Mouse (Mus musculus) heart, postnatal 0 days (tissue): ENCODE results near the gene Adam1a. TPM values are rescaled to one million over a fixed set of nuclear protein-coding genes. Genes with fewer than 3 reads are reported as not detected.
"Not testable (repeated sequence)": the region's sequence is repeated elsewhere in the genome, so short reads cannot be mapped to it uniquely, and the experiment has no call there.

Experiments
- ATAC-seq: fragments of 200-750 bp; cut with Nextera tagmentation; 2 replicates; pipeline ENCODE4 v1.8.0; 2017; ENCODE audit warnings: low read depth, moderate number of reproducible peaks, moderate library complexity; ENCODE audit not compliant: insufficient read depth
- DNase-seq: peaks from one replicate; pipeline ENCODE4 v3.0.0-alpha.2; 2016; ENCODE audit warnings: low spot score
- H3K27ac ChIP-seq: fragments of 300-500 bp; sonication (generic); 2 replicates; pipeline ENCODE4 v1.5.1; 2014; ENCODE audit warnings: low read depth, mild to moderate bottlenecking
- H3K27me3 ChIP-seq: fragments of 300-500 bp; sonication (generic); 2 replicates; pipeline ENCODE4 v1.6.1; 2014; ENCODE audit warnings: low read length, mixed read lengths; ENCODE audit not compliant: control insufficient read depth, insufficient read depth
- H3K36me3 ChIP-seq: fragments of 300-500 bp; sonication (generic); replicated peaks from 2 replicates; pipeline ENCODE4 v1.6.1; 2014; ENCODE audit warnings: low read length, mixed read lengths; ENCODE audit not compliant: control insufficient read depth, insufficient read depth
- H3K4me1 ChIP-seq: fragments of 300-500 bp; sonication (generic); 2 replicates; pipeline ENCODE4 v1.6.1; 2014; ENCODE audit warnings: antibody characterized with exemption; ENCODE audit not compliant: control insufficient read depth, insufficient read depth
- H3K4me2 ChIP-seq: fragments of 300-500 bp; sonication (generic); 2 replicates; pipeline ENCODE4 v1.6.1; 2014; ENCODE audit warnings: low read depth, mild to moderate bottlenecking, low read length, moderate library complexity
- H3K4me3 ChIP-seq: fragments of 300-500 bp; sonication (generic); 2 replicates; pipeline ENCODE4 v1.5.1; 2014; ENCODE audit warnings: low read depth, low read length
- H3K9ac ChIP-seq: fragments of 300-500 bp; sonication (generic); replicated peaks from 2 replicates; pipeline ENCODE4 v1.6.1; 2014; ENCODE audit warnings: low read depth, low read length, mixed read lengths
- H3K9me3 ChIP-seq: fragments of 300-500 bp; sonication (generic); replicated peaks from 2 replicates; pipeline ENCODE4 v1.6.1; 2016; ENCODE audit warnings: low read length; ENCODE audit not compliant: control insufficient read depth
- CTCF ChIP-seq: IDR thresholded peaks from 2 replicates; pipeline ENCODE4 v1.5.1; 2016; ENCODE audit warnings: antibody characterized with exemption, control low read depth, low read depth
- EP300 ChIP-seq: IDR thresholded peaks from 2 replicates; pipeline ENCODE4 v1.6.1; 2016; ENCODE audit warnings: antibody characterized with exemption, low read depth
- WGBS: fragments of 180-500 bp; shearing (Covaris S2); extraction: QIAGEN DNeasy Blood & Tissue Kit; methylation state at CpG from one replicate; pipeline ENCODE4 v1.1.7; 2014; 5-methylcytosine and 5-hydroxymethylcytosine counted together
- polyA plus RNA-seq: library from polyadenylated mRNA; unstranded; fragments of >200 nt; fragmentation: Nextera tagmentation; extraction: Ambion mirVana; gene quantifications from 2 replicates; pipeline ENCODE4 v1.2.1, GENCODE M21; 2015
- total RNA-seq: library from RNA; depleted of rRNA; stranded (reverse); fragments of >200 nt; gene quantifications from 2 replicates; pipeline ENCODE4 v1.2.3, GENCODE M21; 2014; ENCODE audit warnings: low replicate concordance

Adam1a gene
- total and polyA plus RNA-seq, 2 experiments from 2014 or later, result 0.44 to 4.1 TPM

DNA sequence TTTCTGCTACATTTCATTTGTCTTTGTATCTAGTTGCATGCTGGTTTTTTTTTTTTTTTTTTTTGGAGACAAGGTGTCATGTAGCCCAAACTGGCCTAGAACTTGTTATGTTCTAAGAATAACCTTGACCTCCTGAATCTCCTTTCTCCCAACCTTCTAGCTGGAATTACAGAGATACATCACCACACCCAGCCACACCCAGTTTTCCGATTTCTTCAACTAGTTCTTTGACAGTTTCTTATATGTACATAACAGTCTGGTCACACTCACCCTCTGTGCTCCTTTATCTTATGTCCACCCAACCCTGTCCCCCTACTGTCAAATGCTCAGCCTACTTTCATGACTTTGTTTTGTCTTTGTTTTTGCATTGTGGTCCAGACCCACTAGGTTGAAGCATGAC lies 38.4 kb downstream of the Adam1a start:
- DNase-seq (no peak), ATAC-seq (no peak)
- Histone ChIP-seq H3K9ac (no peak overlapping the region), H3K27ac (no peak overlapping the region), H3K4me3 (no peak overlapping the region), H3K27me3 (no peaks in the 10 kb centered on the region), H3K4me1 (peaks cover 5% of the 10 kb centered on the region; the same call in 1 of the 2 replicates), H3K36me3 (no peaks in the 10 kb centered on the region), H3K4me2 (no peak overlapping the region), H3K9me3 (no peaks in the 10 kb centered on the region)
- WGBS, result 93% methylated on average over 1 of the region's 1 CpGs
- no peak for TF ChIP-seq EP300
- TF ChIP-seq CTCF, result no peak

DNA sequence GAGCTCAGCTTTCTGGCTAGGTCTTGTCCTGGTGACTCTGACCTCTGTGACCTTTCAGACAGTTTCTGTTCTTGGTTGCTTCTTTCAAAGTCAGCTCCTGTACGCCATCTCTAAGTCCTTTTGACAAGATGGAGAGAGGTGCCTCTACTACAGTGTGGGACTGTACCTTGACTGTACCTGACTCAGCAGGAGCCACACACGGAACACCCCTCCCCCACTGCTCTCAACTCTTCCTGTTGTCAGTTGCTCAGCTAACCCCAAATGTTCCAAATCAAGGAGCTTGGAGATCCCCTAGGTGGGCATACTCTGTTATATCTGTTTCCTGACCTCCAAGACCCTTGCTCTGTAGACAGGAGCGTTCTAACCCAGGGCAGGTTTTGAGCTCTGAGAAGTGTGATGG lies 42.1 kb downstream of the Adam1a start, which contains the start of gene Adam1b:
Adam1b (minus strand) TSS at position 205 of the 400 bp plus-strand sequence.
- H3K27ac ChIP-seq, result no peak within 1 kb of the TSS
- H3K9ac ChIP-seq, result no peak within 1 kb of the TSS
- H3K36me3 ChIP-seq, result no peaks in the 10 kb centered on the region
- H3K4me3 ChIP-seq, result no peak within 1 kb of the TSS
- ATAC-seq (no peak), DNase-seq (no peak)
- WGBS, result 72% methylated on average over 3 of the region's 3 CpGs
- peaks cover 5% of the 10 kb centered on the region; the same call in 1 of the 2 replicates for H3K4me1 ChIP-seq
- H3K27me3 ChIP-seq, result no peaks in the 10 kb centered on the region
- TF ChIP-seq CTCF (no peak), EP300 (no peak)
- no peak within 1 kb of the TSS for H3K4me2 ChIP-seq
- H3K9me3 ChIP-seq, result no peaks in the 10 kb centered on the region

DNA sequence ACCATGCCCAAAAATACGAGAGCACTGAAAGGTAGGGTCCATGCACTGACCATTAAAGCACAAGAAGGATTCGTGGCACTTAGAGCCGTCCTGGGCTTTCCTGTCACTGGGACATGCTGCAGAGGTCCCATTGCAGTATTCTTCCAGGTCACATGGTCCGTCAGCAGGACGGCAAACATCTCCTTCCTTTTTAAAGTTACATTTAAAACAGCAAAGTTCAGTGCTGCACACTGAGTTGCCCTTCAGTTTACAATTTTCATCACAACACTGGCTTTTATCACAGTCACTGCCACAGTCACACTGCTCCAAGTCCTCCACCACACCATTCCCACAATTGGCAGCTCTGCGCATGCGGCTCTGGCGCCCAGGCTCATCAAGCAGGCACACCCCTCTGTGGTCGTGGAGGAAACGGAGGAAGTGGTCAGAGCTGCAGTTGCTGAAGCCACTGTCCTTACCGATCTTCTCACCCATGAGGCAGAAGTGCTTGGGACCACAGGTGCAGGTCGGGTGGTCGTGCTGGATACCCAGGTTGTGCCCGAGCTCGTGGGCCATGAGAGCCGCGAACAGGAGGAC lies 43.8 kb downstream of the Adam1a start:
- WGBS, result 59% methylated on average over 10 of the region's 17 CpGs
- H3K4me1 ChIP-seq, H3K9ac ChIP-seq, H3K4me3 ChIP-seq, H3K27ac ChIP-seq, ATAC-seq, H3K9me3 ChIP-seq, H3K4me2 ChIP-seq, H3K27me3 ChIP-seq, H3K36me3 ChIP-seq, DNase-seq: not testable (repeated sequence)

DNA sequence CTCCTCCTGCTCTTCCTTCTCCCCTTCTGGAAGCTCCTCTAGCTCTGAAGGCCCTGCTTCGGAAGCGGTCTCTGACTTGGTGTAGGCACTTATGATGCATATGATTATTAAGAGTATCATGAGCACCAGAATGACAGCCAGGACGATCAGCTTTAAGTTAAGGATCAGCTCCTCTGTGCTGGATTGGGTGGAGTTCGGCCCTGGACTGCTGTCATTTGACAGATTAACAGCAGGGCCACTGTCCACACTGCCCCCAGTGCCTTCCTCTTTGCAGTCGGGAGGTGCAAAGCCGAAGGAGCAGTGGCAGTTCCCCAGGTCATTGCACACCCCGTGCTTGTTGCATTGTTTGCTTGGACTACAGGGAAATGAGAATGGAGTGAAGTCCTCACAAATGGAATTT lies 44.6 kb downstream of the Adam1a start:
- Histone ChIP-seq H3K9me3 (no peaks in the 10 kb centered on the region), H3K27ac (no peak overlapping the region), H3K27me3 (no peaks in the 10 kb centered on the region), H3K4me1 (no peaks in the 10 kb centered on the region), H3K4me2 (no peak overlapping the region), H3K36me3 (no peaks in the 10 kb centered on the region), H3K4me3 (no peak overlapping the region), H3K9ac (no peak overlapping the region)
- no peak for TF ChIP-seq EP300
- TF ChIP-seq CTCF, result no peak
- ATAC-seq (no peak), DNase-seq (no peak)
- WGBS, result 53% methylated on average over 7 of the region's 7 CpGs

DNA sequence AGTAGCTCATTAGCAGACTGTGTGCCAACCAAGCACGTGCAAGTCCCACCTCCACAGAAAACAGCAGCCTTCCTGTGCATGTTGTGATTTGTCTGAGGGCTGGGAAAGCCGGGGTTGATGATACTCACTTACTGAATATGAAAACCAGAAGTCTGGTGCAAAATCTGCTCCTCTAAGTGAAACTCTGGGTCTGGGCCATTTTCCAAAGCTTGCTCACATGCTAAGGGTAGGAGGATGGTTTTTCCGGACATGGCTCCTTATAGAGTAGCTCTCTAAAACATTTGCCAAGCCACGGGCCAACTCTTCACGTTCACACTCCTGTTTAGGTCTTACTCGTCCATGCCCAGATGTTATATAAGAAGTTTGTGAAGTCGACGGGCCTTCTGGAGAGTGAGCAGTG lies 52.0 kb downstream of the Adam1a start:
- Histone ChIP-seq H3K36me3 (no peaks in the 10 kb centered on the region), H3K27ac (no peak overlapping the region), H3K9me3 (no peaks in the 10 kb centered on the region), H3K9ac (no peak overlapping the region), H3K4me2 (no peak overlapping the region), H3K27me3 (no peaks in the 10 kb centered on the region), H3K4me3 (no peak overlapping the region), H3K4me1 (no peaks in the 10 kb centered on the region)
- 60% methylated on average over 8 of the region's 8 CpGs for WGBS
- ATAC-seq, result no peak
- no peak for DNase-seq
- TF ChIP-seq EP300, result no peak
- no peak for TF ChIP-seq CTCF

DNA sequence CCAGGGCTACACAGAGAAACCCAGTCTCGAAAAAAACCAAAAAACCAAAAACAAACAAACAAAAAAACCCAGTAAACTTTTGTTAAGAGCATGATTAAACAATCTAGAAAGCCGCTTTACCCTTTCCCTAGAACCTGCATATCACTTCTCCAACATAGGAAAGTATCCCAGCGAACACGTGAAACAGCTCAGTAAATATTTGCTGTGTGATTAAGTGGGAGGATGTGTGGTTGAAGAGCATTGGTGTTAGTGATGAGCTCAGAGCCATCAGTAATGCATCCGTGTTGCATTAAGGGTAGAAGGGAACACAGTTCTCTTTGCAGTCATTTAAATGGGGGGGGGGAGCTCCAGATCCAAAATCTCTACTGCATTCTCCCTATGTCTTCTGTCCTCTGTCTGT lies 60.5 kb downstream of the Adam1a start:
- no peak overlapping the region for H3K9ac ChIP-seq
- H3K4me2 ChIP-seq, result no peak overlapping the region
- no peak overlapping the region for H3K4me3 ChIP-seq
- no peaks in the 10 kb centered on the region for H3K27me3 ChIP-seq
- no peaks in the 10 kb centered on the region for H3K36me3 ChIP-seq
- DNase-seq (no peak), ATAC-seq (no peak)
- no peaks in the 10 kb centered on the region for H3K9me3 ChIP-seq
- WGBS, result 75% methylated on average over 5 of the region's 5 CpGs
- H3K27ac ChIP-seq, result no peak overlapping the region
- TF ChIP-seq CTCF (no peak), EP300 (no peak)
- H3K4me1 ChIP-seq, result no peaks in the 10 kb centered on the region
